Mouse (Mus musculus) midbrain, embryonic 11.5 days (tissue): Measurements from ENCODE around the gene Trp53. TPM values are rescaled to one million over a fixed set of nuclear protein-coding genes. Genes with fewer than 3 reads are reported as not detected.

Experiments used
- microRNA counts: library from miRNA; unstranded; fragments of <30 nt; microRNA quantifications from one replicate; lab custom pipeline; 2015
- microRNA-seq: library from miRNA; unstranded; fragments of <30 nt; microRNA quantifications from one replicate; pipeline ENCODE4, GENCODE M21; 2017
- polyA plus RNA-seq: library from polyadenylated mRNA; unstranded; fragments of >200 nt; fragmentation: Nextera tagmentation; extraction: Ambion mirVana; gene quantifications from 2 replicates; pipeline ENCODE4 v1.2.1, GENCODE M21; 2014

Gene Trp53
- polyA plus RNA-seq, 1 experiment from 2014 or later: 147 TPM

MicroRNAs within 50 kb of the gene (microRNA counts, 519-probe panel; counts per million panel counts)
- microRNA mmu-miR-467f (lab: Ali Mortazavi, UCI): 2,868 counts per million, percentile 10 among the panel's probes with 10 or more counts

Small RNAs within 50 kb of the gene (microRNA-seq; reads per million reads assigned to microRNA genes)
- gene Mir467f: not detected

Other genes starting within 250 kb of the Trp53 start
- 29.6 and 30.4 TPM in 2 replicates for gene Rnf227, start 239.9 kb upstream of the Trp53 start, polyA plus RNA-seq
- gene Chd3, start 211.0 kb upstream of the Trp53 start, polyA plus RNA-seq: 38.2 and 39.4 TPM in 2 replicates
- gene Naa38, start 184.9 kb upstream of the Trp53 start, polyA plus RNA-seq: 120 and 130 TPM in 2 replicates
- 44.6 and 50.5 TPM in 2 replicates for gene Cyb5d1, start 184.7 kb upstream of the Trp53 start, polyA plus RNA-seq
- 11.9 and 13.1 TPM in 2 replicates for gene Tmem88, start 182.1 kb upstream of the Trp53 start, polyA plus RNA-seq
- 30.2 and 31.7 TPM in 2 replicates for gene Kdm6b, start 166.7 kb upstream of the Trp53 start, polyA plus RNA-seq
- gene Dnah2, start 31.2 kb upstream of the Trp53 start, polyA plus RNA-seq: 1.00 and 1.9 TPM in 2 replicates
- gene Efnb3, start 20.2 kb upstream of the Trp53 start, polyA plus RNA-seq: 11.0 and 12.3 TPM in 2 replicates
- gene Wrap53, start 104 bp upstream of the Trp53 start, polyA plus RNA-seq: 35.1 and 36.4 TPM in 2 replicates
- gene Atp1b2, start 25.6 kb downstream of the Trp53 start, polyA plus RNA-seq: 10.4 and 12.2 TPM in 2 replicates
- gene Shbg, start 37.5 kb downstream of the Trp53 start, polyA plus RNA-seq: not detected in 2 replicates
- 13.1 and 16.8 TPM in 2 replicates for gene Sat2, start 41.7 kb downstream of the Trp53 start, polyA plus RNA-seq
- gene Fxr2, start 52.6 kb downstream of the Trp53 start, polyA plus RNA-seq: 25.6 and 29.0 TPM in 2 replicates
- 0.16 TPM in 1 of 2 replicates, not detected in the other for gene Sox15, start 75.0 kb downstream of the Trp53 start, polyA plus RNA-seq
- gene Mpdu1, start 82.3 kb downstream of the Trp53 start, polyA plus RNA-seq: 31.2 and 34.5 TPM in 2 replicates
- 7.0 and 7.9 TPM in 2 replicates for gene Cd68, start 85.8 kb downstream of the Trp53 start, polyA plus RNA-seq
- 877 and 900 TPM in 2 replicates for gene Eif4a1, start 92.1 kb downstream of the Trp53 start, polyA plus RNA-seq
- 80.6 and 90.8 TPM in 2 replicates for gene Senp3, start 101.7 kb downstream of the Trp53 start, polyA plus RNA-seq
- gene Tnfsf13, start 105.4 kb downstream of the Trp53 start, polyA plus RNA-seq: not detected in 2 replicates
- 2.0 and 2.8 TPM in 2 replicates for gene Tnfsf12, start 115.5 kb downstream of the Trp53 start, polyA plus RNA-seq
- gene Tnfsfm13, start 115.7 kb downstream of the Trp53 start, polyA plus RNA-seq: 0.78 and 1.6 TPM in 2 replicates
- 52.4 and 54.1 TPM in 2 replicates for gene Polr2a, start 178.3 kb downstream of the Trp53 start, polyA plus RNA-seq
- gene Slc35g3, start 181.6 kb downstream of the Trp53 start, polyA plus RNA-seq: not detected in 2 replicates
- gene Zbtb4, start 185.6 kb downstream of the Trp53 start, polyA plus RNA-seq: 0.90 and 0.91 TPM in 2 replicates
- gene Chrnb1, start 215.6 kb downstream of the Trp53 start, polyA plus RNA-seq: 0.67 and 0.79 TPM in 2 replicates
- gene Fgf11, start 221.5 kb downstream of the Trp53 start, polyA plus RNA-seq: 1.3 and 1.5 TPM in 2 replicates
- 0.20 and 0.23 TPM in 2 replicates for gene Tmem102, start 225.3 kb downstream of the Trp53 start, polyA plus RNA-seq
- gene Gm39566, start 234.9 kb downstream of the Trp53 start, polyA plus RNA-seq: not detected in 2 replicates
- not detected in 2 replicates for gene Spem2, start 238.1 kb downstream of the Trp53 start, polyA plus RNA-seq
- 0.12 TPM in 1 of 2 replicates, not detected in the other for gene Spem1, start 241.8 kb downstream of the Trp53 start, polyA plus RNA-seq